Mouse (Mus musculus): ENCODE measurements around the gene Tmem269.

- TF ChIP-seq CTCF (IDR thresholded peaks at IDR 0.05; ENCODE audit: low read depth) = no peak
- no peak for TF ChIP-seq EP300 (optimal IDR thresholded peaks at IDR 0.05)
These were observed 37.3 kb upstream of the Tmem269 start, which contains the start of gene Cldn19 for GRCm38 (mm10) chr4:119255351-119255750.
